Mouse (Mus musculus) ES-E14 (cell line): ENCODE data around the gene Fdx1l. TPM values are rescaled to one million over a fixed set of nuclear protein-coding genes. Genes with fewer than 3 reads are reported as not detected.

Experiments
- DNase-seq: peaks from one replicate; pipeline ENCODE4 v3.0.0-alpha.2; 2013; ENCODE audit warnings: low read depth, low spot score
- H3K27ac ChIP-seq: 2 replicates; pipeline ENCODE4 v1.5.1; 2012; ENCODE audit warnings: low read depth, mild to moderate bottlenecking, low read length, moderate library complexity, mixed read lengths; ENCODE audit not compliant: poor library complexity, insufficient read depth, severe bottlenecking
- H3K36me3 ChIP-seq: 2 replicates; pipeline ENCODE4 v1.6.1; 2012; ENCODE audit warnings: mild to moderate bottlenecking, low read length, moderate library complexity, mixed read lengths; ENCODE audit not compliant: control insufficient read depth, poor library complexity, insufficient read depth, severe bottlenecking
- H3K4me1 ChIP-seq, 2 experiments: fragments of 150-350 bp in 1 of 2; sonication (generic) in 1 of 2; 2 replicates each; pipeline ENCODE4 v1.6.1; 2012; ENCODE audit warnings: low read length in 2 of 2, mild to moderate bottlenecking in 1 of 2, mixed read lengths in 1 of 2; ENCODE audit not compliant: control insufficient read depth in 2 of 2, insufficient read depth in 2 of 2, poor library complexity in 1 of 2
- H3K4me3 ChIP-seq, 2 experiments: fragments of 150-350 bp in 1 of 2; sonication (generic) in 1 of 2; 2 replicates each; pipeline ENCODE4 v1.5.1; 2012; ENCODE audit warnings: low read length in 2 of 2, low read depth in 1 of 2, mild to moderate bottlenecking in 1 of 2, mixed read lengths in 1 of 2; ENCODE audit not compliant: insufficient read depth in 1 of 2, poor library complexity in 1 of 2, severe bottlenecking in 1 of 2
- H3K9ac ChIP-seq: 2 replicates; pipeline ENCODE4 v1.6.1; 2012; ENCODE audit warnings: low read depth, mild to moderate bottlenecking, low read length, mixed read lengths; ENCODE audit not compliant: poor library complexity, insufficient read depth, severe bottlenecking
- H3K9me3 ChIP-seq: fragments of 150-350 bp; sonication (generic); 2 replicates; pipeline ENCODE4 v1.6.1; 2012; ENCODE audit warnings: low read depth, mild to moderate bottlenecking, low read length; ENCODE audit not compliant: control insufficient read depth, insufficient read depth
- CHD2 ChIP-seq: IDR thresholded peaks from 2 replicates; pipeline ENCODE4 v1.6.1; 2014; ENCODE audit warnings: mild to moderate bottlenecking, low read depth, low read length, inconsistent platforms
- HCFC1 ChIP-seq: IDR thresholded peaks from 2 replicates; pipeline ENCODE4 v1.6.1; 2012; ENCODE audit warnings: low read length, inconsistent platforms, borderline replicate concordance; ENCODE audit not compliant: insufficient read depth
- MAFK ChIP-seq: IDR thresholded peaks from 2 replicates; pipeline ENCODE4 v1.6.1; 2014; ENCODE audit warnings: mild to moderate bottlenecking, low read depth, low read length, inconsistent platforms; ENCODE audit not compliant: insufficient read depth
- ZC3H11A ChIP-seq: IDR thresholded peaks from 2 replicates; pipeline ENCODE4 v1.6.1; 2012; ENCODE audit warnings: low read depth, mild to moderate bottlenecking, inconsistent platforms, low read length, borderline replicate concordance
- ZNF384 ChIP-seq: IDR thresholded peaks from 2 replicates; pipeline ENCODE4 v1.6.1; 2012; ENCODE audit warnings: low read depth, low read length, inconsistent platforms
- in situ Hi-C, 2 experiments: fragments of 600-800 bp; cut with MboI; formaldehyde crosslinking; loops; one replicate each; pipeline ENCODE4 v1.15.1; 2025; ENCODE audit warnings: low sequenced_read_pairs in 2 of 2, inconsistent platforms in 1 of 2; ENCODE audit not compliant: unreplicated experiment in 2 of 2
- total RNA-seq: library from RNA; depleted of rRNA; stranded (reverse); fragments of 300-350 nt; gene quantifications from 2 replicates; pipeline ENCODE4 v1.2.3, GENCODE M21; 2012

The Fdx1l gene
- total RNA-seq, 1 experiment: 46.0 TPM

- no peak for TF ChIP-seq ZNF384
- TF ChIP-seq MAFK: no peak
- TF ChIP-seq CHD2: no peak
- no peak for TF ChIP-seq ZC3H11A
- TF ChIP-seq HCFC1: no peak
- Histone ChIP-seq H3K36me3 (no peaks in the 10 kb centered on the region), H3K9ac (no peak overlapping the region), H3K27ac (no peak overlapping the region), H3K4me1 (peaks cover 0 to 13% of the 10 kb centered on the region in 2 experiments; a peak in 1 of 4 replicates), H3K4me3 (no peak overlapping the region), H3K9me3 (no peaks in the 10 kb centered on the region)
- in situ Hi-C loops: no loop called here
- no peak for DNase-seq
Measured at GRCm38 (mm10) chr9:21102076-21102475, 28.7 kb upstream of the Fdx1l start.

- no peaks in the 10 kb centered on the region for H3K36me3 ChIP-seq
- in situ Hi-C loops: no loop called here
- DNase-seq: no peak
- no peak overlapping the region for H3K27ac ChIP-seq
- H3K4me1 ChIP-seq: peaks cover 0 to 15% of the 10 kb centered on the region in 2 experiments; a peak in 2 of 4 replicates
- TF ChIP-seq MAFK (no peak), CHD2 (no peak), HCFC1 (no peak), ZNF384 (no peak), ZC3H11A (no peak)
- H3K4me3 ChIP-seq: no peak overlapping the region
- no peak overlapping the region for H3K9ac ChIP-seq
- no peaks in the 10 kb centered on the region for H3K9me3 ChIP-seq
Measured at GRCm38 (mm10) chr9:21100447-21101161, 27.2 kb upstream of the Fdx1l start.

- in situ Hi-C loops: no loop called here
Measured at GRCm38 (mm10) chr9:21097793-21098192, 24.4 kb upstream of the Fdx1l start.

GRCm38 (mm10) chr9:21095958-21096357 lies 22.5 kb upstream of the Fdx1l start:
- H3K27ac ChIP-seq: no peak overlapping the region
- in situ Hi-C loops: no loop called here
- no peak overlapping the region for H3K4me3 ChIP-seq
- H3K9ac ChIP-seq: no peak overlapping the region
- TF ChIP-seq ZC3H11A (no peak), MAFK (no peak), CHD2 (no peak), HCFC1 (no peak), ZNF384 (no peak)
- DNase-seq: no peak
- H3K9me3 ChIP-seq: no peaks in the 10 kb centered on the region
- H3K4me1 ChIP-seq: peaks cover 2 to 15% of the 10 kb centered on the region in 2 experiments; a peak in 3 of 4 replicates
- H3K36me3 ChIP-seq: peaks cover 3% of the 10 kb centered on the region; the same call in 1 of the 2 replicates

More at GRCm38 (mm10) chr9:21097793-21098192, 24.4 kb upstream of the Fdx1l start:
- H3K27ac ChIP-seq: no peak overlapping the region
- TF ChIP-seq MAFK: no peak
- TF ChIP-seq CHD2: no peak
- no peak for TF ChIP-seq ZNF384
- no peak for TF ChIP-seq ZC3H11A
- no peak for TF ChIP-seq HCFC1
- H3K36me3 ChIP-seq: peaks cover 3% of the 10 kb centered on the region; the same call in 1 of the 2 replicates
- H3K9ac ChIP-seq: no peak overlapping the region
- DNase-seq: no peak
- H3K4me1 ChIP-seq: peaks cover 0 to 15% of the 10 kb centered on the region in 2 experiments; a peak in 2 of 4 replicates
- H3K9me3 ChIP-seq: no peaks in the 10 kb centered on the region
- no peak overlapping the region for H3K4me3 ChIP-seq

- DNase-seq: no peak
- no peak overlapping the region for H3K4me3 ChIP-seq
Measured at GRCm38 (mm10) chr9:21093423-21093822, 20.0 kb upstream of the Fdx1l start.

More at GRCm38 (mm10) chr9:21093423-21093822, 20.0 kb upstream of the Fdx1l start:
- no peak overlapping the region for H3K9ac ChIP-seq
- TF ChIP-seq ZC3H11A (no peak), MAFK (no peak), ZNF384 (no peak), CHD2 (no peak), HCFC1 (no peak)
- in situ Hi-C loops: no loop called here
- H3K4me1 ChIP-seq: peaks cover 2 to 6% of the 10 kb centered on the region in 2 experiments; a peak in 3 of 4 replicates
- peaks cover 25% of the 10 kb centered on the region for H3K36me3 ChIP-seq
- H3K27ac ChIP-seq: no peak overlapping the region
- no peaks in the 10 kb centered on the region for H3K9me3 ChIP-seq
